Mouse (Mus musculus) liver, embryonic 14.5 days (tissue): ENCODE measurements around the gene Henmt1.

Experiments used
- CTCF ChIP-seq: IDR thresholded peaks from 2 replicates; pipeline ENCODE4 v1.5.1; 2016; ENCODE audit warnings: antibody characterized with exemption, low read depth, control low read depth
- EP300 ChIP-seq: IDR thresholded peaks from 2 replicates; pipeline ENCODE4 v1.6.1; 2016; ENCODE audit warnings: antibody characterized with exemption, low read depth

- TF ChIP-seq CTCF (no peak), EP300 (no peak)
These were observed 23.6 kb downstream of the Henmt1 start for GRCm38 (mm10) chr3:108963278-108963677.
